Mouse (Mus musculus): ENCODE results near the gene Adcy4. TPM values are rescaled to one million over a fixed set of nuclear protein-coding genes. Genes with fewer than 3 reads are reported as not detected.
A peak's percentile ranks its signal among the peaks of the same experiment; 100 is the strongest.

Gene Adcy4
- polyA plus RNA-seq, 1 experiment, result 0.38 TPM

DNA sequence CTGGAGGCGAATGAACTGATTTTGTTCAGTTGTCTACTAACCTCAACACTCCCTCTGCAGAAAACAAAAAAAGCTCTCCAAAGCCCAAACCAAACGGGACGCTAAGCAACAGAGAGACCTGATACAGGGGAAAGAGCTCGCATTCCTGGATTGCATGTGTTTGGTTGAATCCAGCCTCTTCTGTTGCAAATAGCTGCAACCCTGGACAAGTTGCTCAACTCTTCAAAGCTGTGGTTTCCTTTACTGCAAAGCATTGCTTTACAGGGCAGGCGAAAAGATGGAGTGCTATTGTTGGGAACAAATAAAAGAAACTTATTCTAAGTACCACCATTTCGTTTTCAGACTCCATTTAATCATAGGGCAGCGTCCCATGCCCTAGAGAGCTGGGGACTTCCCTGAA is 49.0 kb downstream of the Adcy4 start:
- TF ChIP-seq CTCF (IDR thresholded peaks at IDR 0.05; ENCODE audit: control insufficient read depth, insufficient read depth, insufficient replicate concordance, low read depth, low read length), result no peak
- TF ChIP-seq POLR2A (IDR thresholded peaks at IDR 0.05; ENCODE audit: control insufficient read depth, low read depth, low read length), result no peak
- no peaks in the 10 kb centered on the region for H3K27me3 ChIP-seq (ENCODE audit: control insufficient read depth, insufficient read depth, low read length)
- no peak overlapping the region for H3K27ac ChIP-seq (ENCODE audit: control insufficient read depth, insufficient read depth, low read depth, low read length)
- H3K36me3 ChIP-seq (ENCODE audit: control insufficient read depth, insufficient read depth, low read length), result no peaks in the 10 kb centered on the region
- H3K4me3 ChIP-seq (ENCODE audit: control insufficient read depth, low read depth, low read length), result no peak overlapping the region
- peaks cover 11% of the 10 kb centered on the region for H3K4me1 ChIP-seq (ENCODE audit: control insufficient read depth, insufficient read depth, low read length)

DNA sequence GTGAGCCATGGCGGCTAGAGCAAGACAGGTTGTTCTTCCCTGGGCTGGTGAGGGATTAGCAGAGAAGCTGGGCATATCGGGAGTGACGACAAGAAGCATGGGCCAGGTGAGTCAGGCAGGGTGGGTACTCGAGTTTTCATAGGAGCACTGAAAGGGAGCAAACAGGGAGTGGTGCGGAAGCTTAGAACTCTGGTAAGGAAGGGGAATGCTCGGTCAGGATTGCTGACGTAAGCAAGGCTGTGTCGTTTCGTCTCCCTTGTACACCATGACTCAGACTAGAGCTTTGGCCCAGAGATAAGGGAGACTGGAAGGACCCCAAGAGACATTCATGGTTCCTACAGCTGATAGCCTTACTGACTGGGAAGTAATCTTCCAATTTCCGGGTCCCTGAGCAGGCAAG is 50.0 kb downstream of the Adcy4 start:
- Histone ChIP-seq H3K4me1 (ENCODE audit: control insufficient read depth, insufficient read depth, low read length) (peaks cover 11% of the 10 kb centered on the region), H3K36me3 (ENCODE audit: control insufficient read depth, insufficient read depth, low read length) (no peaks in the 10 kb centered on the region), H3K4me3 (ENCODE audit: control insufficient read depth, low read depth, low read length) (peak overlapping the region; percentile 50), H3K27me3 (ENCODE audit: control insufficient read depth, insufficient read depth, low read length) (no peaks in the 10 kb centered on the region), H3K27ac (ENCODE audit: control insufficient read depth, insufficient read depth, low read depth, low read length) (no peak overlapping the region)
- no peak for TF ChIP-seq CTCF (IDR thresholded peaks at IDR 0.05; ENCODE audit: control insufficient read depth, insufficient read depth, insufficient replicate concordance, low read depth, low read length)
- TF ChIP-seq POLR2A (IDR thresholded peaks at IDR 0.05; ENCODE audit: control insufficient read depth, low read depth, low read length), result no peak

DNA sequence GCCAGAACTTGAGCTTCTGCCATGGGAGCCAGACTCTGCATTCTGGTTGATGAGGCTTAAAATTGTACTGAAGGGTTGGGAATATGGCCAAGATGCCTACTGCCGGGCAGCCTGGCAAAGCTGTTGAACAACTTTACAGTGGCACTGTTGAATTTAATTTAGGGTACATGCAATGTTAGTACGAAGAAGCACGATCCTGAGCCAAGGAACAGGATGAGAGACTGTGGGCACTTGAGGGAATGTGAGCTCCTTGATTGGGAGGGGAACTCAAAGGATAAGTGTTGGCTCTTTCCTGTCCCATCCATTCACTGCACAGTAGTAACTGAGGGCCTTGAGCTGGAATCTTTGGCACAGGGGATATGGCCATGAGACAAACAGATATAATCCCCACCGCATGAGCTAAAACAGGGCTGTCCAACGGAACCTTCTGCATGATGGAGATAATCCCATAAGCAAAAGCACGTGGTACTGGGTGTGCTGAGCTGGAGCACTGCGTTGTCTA is 53.3 kb downstream of the Adcy4 start:
- Histone ChIP-seq H3K27me3 (ENCODE audit: control insufficient read depth, insufficient read depth, low read length) (no peaks in the 10 kb centered on the region), H3K4me3 (ENCODE audit: control insufficient read depth, low read depth, low read length) (no peak overlapping the region), H3K27ac (ENCODE audit: control insufficient read depth, insufficient read depth, low read depth, low read length) (no peak overlapping the region), H3K4me1 (ENCODE audit: control insufficient read depth, insufficient read depth, low read length) (peaks cover 11% of the 10 kb centered on the region), H3K36me3 (ENCODE audit: control insufficient read depth, insufficient read depth, low read length) (no peaks in the 10 kb centered on the region)
- TF ChIP-seq CTCF (IDR thresholded peaks at IDR 0.05; ENCODE audit: control insufficient read depth, insufficient read depth, insufficient replicate concordance, low read depth, low read length) (no peak), POLR2A (IDR thresholded peaks at IDR 0.05; ENCODE audit: control insufficient read depth, low read depth, low read length) (no peak)

DNA sequence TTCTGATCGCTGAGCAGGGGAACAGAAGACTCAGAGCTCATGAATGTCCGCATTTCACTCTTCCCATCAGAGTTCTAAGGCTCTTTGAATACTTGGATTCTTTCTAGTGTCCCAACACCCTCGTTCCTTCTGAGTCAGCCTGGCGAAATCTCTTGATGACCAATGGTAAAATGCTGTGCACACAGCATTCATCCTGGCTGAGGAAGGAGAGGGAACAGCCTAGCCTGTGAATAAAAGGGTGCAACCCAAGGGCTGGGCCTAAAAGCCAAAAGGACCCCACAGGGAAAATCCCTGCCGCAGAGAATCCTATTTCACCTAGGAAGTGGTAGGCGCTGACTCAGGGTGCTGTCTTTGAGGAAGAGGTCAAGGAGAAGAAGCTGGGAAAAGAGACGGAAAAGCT is 53.8 kb downstream of the Adcy4 start:
- Histone ChIP-seq H3K27ac (ENCODE audit: control insufficient read depth, insufficient read depth, low read depth, low read length) (no peak overlapping the region), H3K4me3 (ENCODE audit: control insufficient read depth, low read depth, low read length) (no peak overlapping the region), H3K4me1 (ENCODE audit: control insufficient read depth, insufficient read depth, low read length) (peaks cover 11% of the 10 kb centered on the region), H3K27me3 (ENCODE audit: control insufficient read depth, insufficient read depth, low read length) (no peaks in the 10 kb centered on the region), H3K36me3 (ENCODE audit: control insufficient read depth, insufficient read depth, low read length) (no peaks in the 10 kb centered on the region)
- TF ChIP-seq POLR2A (IDR thresholded peaks at IDR 0.05; ENCODE audit: control insufficient read depth, low read depth, low read length) (no peak), CTCF (IDR thresholded peaks at IDR 0.05; ENCODE audit: control insufficient read depth, insufficient read depth, insufficient replicate concordance, low read depth, low read length) (no peak)

DNA sequence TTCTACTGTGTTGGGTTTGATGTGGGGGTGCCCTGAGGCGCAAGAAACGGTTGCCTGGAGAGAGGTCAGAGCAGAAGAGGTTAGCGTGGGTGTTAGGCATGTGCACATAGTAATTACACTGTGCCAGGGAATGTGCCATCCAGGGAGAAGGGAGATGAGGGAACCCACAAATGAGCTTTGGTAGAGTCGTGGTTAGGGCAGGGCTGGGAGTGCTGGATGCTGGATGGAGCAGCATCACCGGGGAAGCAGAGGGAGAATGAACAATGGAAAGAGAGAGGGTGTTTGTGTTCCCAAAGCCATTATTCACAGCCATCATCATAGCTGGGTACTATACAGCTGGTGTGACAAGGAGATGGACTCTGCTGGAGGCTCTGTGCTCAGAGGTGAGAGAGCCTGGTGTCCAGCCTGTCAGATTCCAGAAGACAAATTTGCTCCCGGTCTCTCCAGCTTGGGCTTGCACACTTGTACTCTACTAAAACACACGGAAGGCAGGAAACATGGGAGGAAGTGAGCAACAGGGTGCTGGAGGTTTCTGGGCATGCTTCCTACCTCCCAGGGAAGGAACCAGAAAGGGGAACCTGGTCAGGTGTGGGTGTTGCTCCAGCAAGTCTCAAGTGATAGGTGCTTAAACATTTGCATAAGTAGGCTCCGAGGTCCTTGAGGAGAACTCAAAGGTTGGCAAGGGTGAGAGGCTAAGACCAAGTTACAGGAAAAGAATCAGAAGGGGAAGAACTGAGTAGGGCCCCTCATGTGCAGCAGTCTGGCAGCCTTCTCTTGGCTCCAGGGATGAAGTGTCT is 55.8 kb downstream of the Adcy4 start:
- H3K4me3 ChIP-seq (ENCODE audit: control insufficient read depth, low read depth, low read length), result peak overlapping the region; percentile 68
- H3K4me1 ChIP-seq (ENCODE audit: control insufficient read depth, insufficient read depth, low read length), result peaks cover 2% of the 10 kb centered on the region; the same call in 1 of the 2 replicates
- H3K27me3 ChIP-seq (ENCODE audit: control insufficient read depth, insufficient read depth, low read length), result no peaks in the 10 kb centered on the region
- TF ChIP-seq POLR2A (IDR thresholded peaks at IDR 0.05; ENCODE audit: control insufficient read depth, low read depth, low read length) (0 out of 2 replicates have a peak, but pooled peaks have one; percentile 36), CTCF (IDR thresholded peaks at IDR 0.05; ENCODE audit: control insufficient read depth, insufficient read depth, insufficient replicate concordance, low read depth, low read length) (no peak)
- H3K27ac ChIP-seq (ENCODE audit: control insufficient read depth, insufficient read depth, low read depth, low read length), result no peak overlapping the region
- H3K36me3 ChIP-seq (ENCODE audit: control insufficient read depth, insufficient read depth, low read length), result no peaks in the 10 kb centered on the region

DNA sequence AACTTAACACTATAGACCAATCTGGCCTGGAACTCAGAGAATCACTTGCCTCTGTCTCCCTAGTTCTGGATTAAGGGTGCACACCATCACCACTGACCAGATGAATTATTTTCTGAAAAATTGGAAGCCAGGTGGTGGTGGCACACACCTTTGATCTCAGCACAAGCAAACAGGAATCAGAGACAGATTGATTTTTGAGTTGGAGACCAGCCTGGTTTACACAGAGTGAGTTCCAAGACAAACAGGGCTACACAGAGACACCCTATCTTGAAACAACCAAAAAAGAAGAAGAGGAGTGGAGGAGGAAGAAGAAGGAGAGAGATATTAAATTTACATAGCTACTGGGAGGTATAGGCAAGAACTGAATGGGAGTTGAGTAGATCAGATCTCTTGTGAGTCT is 57.6 kb downstream of the Adcy4 start:
- H3K4me3 ChIP-seq (ENCODE audit: control insufficient read depth, low read depth, low read length), result no peak overlapping the region
- no peak overlapping the region for H3K27ac ChIP-seq (ENCODE audit: control insufficient read depth, insufficient read depth, low read depth, low read length)
- peaks cover 5% of the 10 kb centered on the region for H3K4me1 ChIP-seq (ENCODE audit: control insufficient read depth, insufficient read depth, low read length)
- H3K27me3 ChIP-seq (ENCODE audit: control insufficient read depth, insufficient read depth, low read length), result no peaks in the 10 kb centered on the region
- TF ChIP-seq CTCF (IDR thresholded peaks at IDR 0.05; ENCODE audit: control insufficient read depth, insufficient read depth, insufficient replicate concordance, low read depth, low read length) (no peak), POLR2A (IDR thresholded peaks at IDR 0.05; ENCODE audit: control insufficient read depth, low read depth, low read length) (no peak)
- no peaks in the 10 kb centered on the region for H3K36me3 ChIP-seq (ENCODE audit: control insufficient read depth, insufficient read depth, low read length)

DNA sequence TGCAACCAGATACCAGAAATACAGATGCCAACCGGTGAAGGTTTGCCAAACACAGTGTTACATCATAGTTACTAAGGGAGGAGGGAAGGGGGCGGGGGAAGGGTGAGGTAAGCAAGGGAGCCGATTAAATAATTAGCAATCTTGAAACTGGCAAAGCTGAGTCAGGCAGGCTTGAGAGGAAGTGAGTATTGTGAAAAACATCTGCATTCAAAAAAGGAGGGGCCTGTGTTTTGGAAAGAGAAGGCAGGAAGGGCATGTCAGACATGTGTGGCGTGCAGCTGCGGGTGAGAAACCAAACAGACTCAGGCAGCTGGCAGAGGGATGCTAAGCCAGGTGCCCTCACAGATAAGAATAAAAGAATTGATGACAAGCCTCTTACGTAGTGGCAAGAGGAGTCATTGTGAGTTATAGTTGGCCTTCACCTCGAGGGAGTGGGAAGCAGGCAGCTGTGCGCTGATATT is 59.5 kb downstream of the Adcy4 start:
- TF ChIP-seq CTCF (IDR thresholded peaks at IDR 0.05; ENCODE audit: control insufficient read depth, insufficient read depth, insufficient replicate concordance, low read depth, low read length) (no peak), POLR2A (IDR thresholded peaks at IDR 0.05; ENCODE audit: control insufficient read depth, low read depth, low read length) (no peak)
- Histone ChIP-seq H3K4me3 (ENCODE audit: control insufficient read depth, low read depth, low read length) (no peak overlapping the region), H3K27ac (ENCODE audit: control insufficient read depth, insufficient read depth, low read depth, low read length) (no peak overlapping the region), H3K4me1 (ENCODE audit: control insufficient read depth, insufficient read depth, low read length) (peaks cover 4% of the 10 kb centered on the region), H3K36me3 (ENCODE audit: control insufficient read depth, insufficient read depth, low read length) (no peaks in the 10 kb centered on the region), H3K27me3 (ENCODE audit: control insufficient read depth, insufficient read depth, low read length) (no peaks in the 10 kb centered on the region)

All from testis, adult 2 months (tissue).